Mouse (Mus musculus): ENCODE measurements around the gene Pard3. TPM values are rescaled to one million over a fixed set of nuclear protein-coding genes. Genes with fewer than 3 reads are reported as not detected.
"Not testable (repeated sequence)": the region's sequence is repeated elsewhere in the genome, so short reads cannot be mapped to it uniquely, and the experiment has no call there.

Pard3 gene
- total RNA-seq, 2 experiments from 2014 or later = 24.0 to 30.0 TPM

DNA sequence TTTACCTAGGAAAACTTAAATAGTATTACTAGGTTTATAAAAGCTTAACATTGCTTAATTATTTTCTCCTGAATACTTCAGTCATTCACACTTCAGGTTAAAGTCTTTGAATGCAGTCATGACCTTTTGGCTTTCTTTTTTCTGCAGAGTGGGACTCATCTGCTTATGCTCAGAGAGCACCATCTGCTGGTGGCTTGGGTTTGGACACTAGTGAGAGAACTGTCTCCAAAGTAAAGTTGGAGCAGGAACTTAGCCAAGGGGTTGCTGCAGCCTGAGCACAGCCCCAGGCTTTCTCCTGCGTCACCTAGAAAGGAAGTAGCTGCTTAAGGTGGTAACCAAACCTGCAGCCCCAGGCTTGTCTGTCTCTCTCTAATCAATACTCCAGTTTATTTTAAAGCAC lies 75.5 kb downstream of the Pard3 start:
- peak; percentile 66 for DNase-seq

DNA sequence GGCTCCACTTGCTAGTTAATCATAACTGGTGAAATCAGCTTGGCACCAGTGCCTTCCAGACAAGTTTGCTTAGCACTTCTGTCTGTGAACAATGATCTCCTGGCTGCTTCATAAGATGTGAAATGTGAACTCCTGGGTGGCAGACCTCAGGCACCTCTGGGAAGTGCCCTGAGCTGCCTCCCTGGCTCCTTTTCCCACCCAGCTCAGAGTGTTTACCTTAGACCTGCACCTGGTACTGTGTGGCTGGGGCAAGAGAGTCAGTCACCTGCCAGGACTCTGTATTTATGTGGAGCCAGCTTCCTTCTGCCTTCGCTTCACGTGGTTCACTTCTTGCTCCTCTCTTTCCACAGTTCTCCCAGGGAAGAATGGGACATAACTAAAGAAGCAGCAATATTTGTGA lies 77.3 kb downstream of the Pard3 start:
- DNase-seq = no peak

DNA sequence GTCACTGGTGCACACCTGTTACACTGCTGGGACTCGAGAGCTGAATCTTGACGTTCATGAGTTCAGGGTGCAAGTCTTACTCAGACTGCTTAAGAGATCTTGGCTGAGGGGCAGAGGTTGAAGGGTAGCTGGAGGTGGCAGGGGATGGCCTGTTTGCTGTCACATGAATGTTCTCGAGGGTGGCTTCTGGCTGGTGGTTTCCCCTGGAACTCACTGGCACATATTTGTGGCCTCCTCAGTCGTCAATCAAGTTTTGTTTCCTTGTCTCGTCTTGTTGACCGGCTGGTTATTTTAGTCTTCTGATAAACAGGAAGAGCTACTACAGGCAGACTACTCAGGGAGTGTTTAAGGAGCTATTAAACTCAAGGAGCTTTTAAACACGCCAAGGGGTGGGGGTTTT lies 79.9 kb downstream of the Pard3 start:
- DNase-seq = no peak

GRCm38 (mm10) chr8:127144562-127144961 lies 80.9 kb downstream of the Pard3 start:
- no peak for DNase-seq

DNA sequence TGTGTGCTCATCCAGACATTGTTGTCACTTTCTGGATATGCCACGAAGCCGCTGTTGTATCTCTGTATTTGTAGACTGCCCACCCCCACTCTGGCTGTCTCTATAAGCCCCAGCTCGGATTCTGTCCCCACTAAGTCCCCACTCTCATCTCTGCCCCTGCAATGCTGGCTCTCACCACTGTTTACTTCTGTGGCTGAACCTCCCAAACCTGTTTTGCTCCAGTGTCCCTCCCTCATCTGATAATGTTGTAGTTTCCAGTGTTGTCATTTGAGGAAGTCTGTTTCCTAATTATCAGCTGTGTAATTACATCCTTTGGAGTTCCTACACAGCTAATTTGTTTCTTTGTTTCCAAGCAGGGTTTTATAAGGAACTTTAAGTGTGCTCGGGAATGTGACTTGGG lies 81.4 kb downstream of the Pard3 start:
- no peak for DNase-seq

- no peak for DNase-seq
Observed at GRCm38 (mm10) chr8:127146055-127146454, 82.4 kb downstream of the Pard3 start.

DNA sequence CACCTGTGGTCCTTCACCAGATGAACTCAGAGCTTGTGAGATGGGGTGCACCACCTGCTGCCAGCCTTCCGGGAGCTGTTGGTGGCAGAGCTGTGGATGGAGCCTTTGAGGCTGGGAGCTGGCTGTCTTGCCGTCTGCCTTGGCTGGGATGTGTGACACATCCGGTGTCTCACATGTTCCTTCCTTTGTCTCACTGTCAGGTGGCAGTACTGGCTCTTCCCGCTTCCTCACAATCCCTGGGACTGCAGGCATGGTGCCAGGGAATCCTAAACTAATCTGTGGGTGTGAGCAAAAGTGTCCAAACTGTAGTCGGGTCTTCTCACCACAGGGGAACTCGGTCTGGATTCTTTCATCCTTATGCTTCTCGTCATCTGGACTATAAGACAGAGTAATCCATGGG lies 85.1 kb downstream of the Pard3 start:
- DNase-seq = no peak

DNA sequence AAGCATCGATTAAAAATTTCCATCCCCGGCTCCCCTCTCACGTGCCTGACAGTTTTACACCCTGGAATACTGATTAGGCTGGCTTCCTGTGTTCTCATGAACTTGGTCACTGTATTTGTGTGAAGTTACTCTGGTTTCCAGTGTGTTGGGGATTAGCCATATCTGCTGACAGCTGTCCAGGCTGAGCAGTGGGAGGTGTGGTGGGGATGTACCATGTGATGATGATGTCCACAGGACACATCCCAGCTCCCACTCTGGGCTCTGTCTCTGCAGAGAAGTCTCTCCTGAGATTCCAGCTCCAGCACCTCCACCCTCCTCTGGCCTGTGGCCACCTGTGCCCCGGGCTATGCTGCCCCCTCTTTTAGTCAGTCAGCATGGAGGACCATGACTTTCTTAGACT lies 87.0 kb downstream of the Pard3 start:
- no peak for DNase-seq

GRCm38 (mm10) chr8:127151706-127152105 lies 88.0 kb downstream of the Pard3 start:
- no peak for DNase-seq

DNA sequence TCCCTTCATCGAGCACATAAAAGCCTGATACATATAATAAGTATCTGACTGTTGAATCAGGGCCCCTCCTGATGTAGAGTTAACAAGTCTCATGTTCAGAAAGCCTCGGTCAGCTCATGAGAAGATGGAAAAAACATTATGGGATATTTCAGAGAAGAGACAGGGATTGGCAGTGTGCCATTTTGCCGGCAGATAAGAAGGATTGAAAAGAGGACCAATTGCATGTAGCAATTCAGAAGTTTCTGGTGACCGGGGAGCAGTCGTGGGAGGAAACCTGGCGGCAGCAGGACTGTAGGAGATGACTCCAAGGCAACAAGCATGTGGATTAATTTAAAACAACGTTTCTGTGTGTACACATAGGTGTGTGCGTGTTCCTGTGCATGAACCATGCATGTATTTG lies 93.4 kb downstream of the Pard3 start:
- DNase-seq = no peak

- no peak for DNase-seq
Observed at GRCm38 (mm10) chr8:127159421-127159966, 95.8 kb downstream of the Pard3 start.

GRCm38 (mm10) chr8:127161854-127162253 lies 98.2 kb downstream of the Pard3 start:
- DNase-seq = no peak

DNA sequence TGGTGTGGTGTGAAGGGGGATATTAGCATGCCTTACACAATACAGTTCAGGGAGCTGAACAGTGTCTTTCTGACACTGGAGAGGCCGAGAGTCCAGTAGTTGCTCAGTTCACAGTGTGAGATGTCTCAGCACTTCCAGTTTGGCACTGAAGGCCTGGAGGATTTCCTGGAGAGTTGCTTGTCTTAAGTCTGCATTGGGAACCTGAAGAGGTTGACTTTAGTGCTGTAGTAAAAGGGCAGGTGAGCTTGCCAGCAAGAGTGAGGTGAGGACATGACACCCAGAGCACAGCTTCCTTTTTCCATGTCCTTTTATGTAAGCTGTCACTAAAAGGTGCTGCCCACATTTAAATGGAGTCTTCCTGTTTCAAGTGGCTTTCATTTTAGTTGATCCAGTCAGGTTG lies 99.1 kb downstream of the Pard3 start:
- DNase-seq = peak; percentile 46

DNA sequence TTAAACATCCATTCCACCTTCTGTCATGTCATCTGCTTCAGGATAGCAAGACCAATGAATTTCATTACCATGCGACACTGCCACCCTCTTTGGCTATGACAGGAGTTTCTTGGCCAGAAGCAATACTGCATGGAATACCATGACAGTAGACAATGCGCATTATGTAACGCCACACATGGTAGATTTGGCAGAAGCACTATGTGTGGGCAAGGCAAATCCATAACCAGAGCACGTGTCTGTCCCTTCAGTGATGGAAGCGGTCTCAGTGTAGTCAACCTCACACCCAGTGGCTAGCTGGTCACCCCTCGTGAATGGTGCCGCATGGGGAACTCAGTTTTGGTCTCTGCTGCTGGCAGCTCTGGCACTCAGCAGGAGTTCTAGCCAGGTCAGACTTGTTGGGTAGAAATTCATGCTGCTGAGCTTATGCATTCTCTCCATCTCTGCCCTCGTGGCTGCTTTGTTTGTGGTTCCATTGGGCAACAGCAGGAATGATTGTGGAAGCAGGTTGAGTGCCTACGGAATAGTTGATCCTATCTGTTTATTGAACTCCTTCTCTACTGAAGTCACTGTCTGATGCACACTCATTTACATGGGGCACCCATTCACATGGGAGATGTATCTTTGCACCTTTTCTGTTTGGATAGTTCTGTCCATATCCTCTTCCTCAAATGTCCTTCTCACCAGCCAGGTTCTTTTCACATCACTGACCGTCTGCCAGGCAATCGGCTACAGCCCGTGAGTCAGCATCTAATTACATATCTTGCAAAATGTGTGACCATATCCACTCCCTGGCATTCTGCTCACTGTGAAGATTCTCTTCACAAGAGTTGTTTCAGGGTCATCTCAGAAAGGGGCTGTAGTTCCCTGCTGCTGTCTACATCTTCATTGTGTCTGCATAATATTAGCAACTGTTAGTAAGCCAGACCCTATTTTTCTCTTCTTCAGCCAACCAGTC lies 100.9 kb downstream of the Pard3 start:
- DNase-seq = no peak

GRCm38 (mm10) chr8:127168496-127168895 lies 104.8 kb downstream of the Pard3 start:
- no peak for DNase-seq

DNA sequence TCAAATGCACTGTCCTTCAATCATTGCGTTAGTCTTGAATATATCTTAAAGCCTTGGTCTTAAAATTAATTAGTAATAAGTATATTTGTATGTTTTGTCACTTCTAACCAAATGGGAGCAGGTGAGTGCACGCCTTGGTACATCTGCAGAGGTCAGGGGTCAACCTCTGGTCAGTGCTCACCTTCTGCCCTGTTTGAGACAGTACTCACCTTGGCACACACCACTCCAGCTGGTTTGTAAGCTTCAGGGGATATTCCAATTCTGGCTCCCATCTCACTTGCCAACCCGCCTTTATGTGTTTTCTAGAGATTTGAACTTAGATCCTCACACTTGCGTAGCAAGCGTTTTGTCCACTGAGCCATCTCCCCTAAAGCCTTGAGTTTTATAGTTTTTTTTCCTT lies 105.7 kb downstream of the Pard3 start:
- DNase-seq = no peak

DNA sequence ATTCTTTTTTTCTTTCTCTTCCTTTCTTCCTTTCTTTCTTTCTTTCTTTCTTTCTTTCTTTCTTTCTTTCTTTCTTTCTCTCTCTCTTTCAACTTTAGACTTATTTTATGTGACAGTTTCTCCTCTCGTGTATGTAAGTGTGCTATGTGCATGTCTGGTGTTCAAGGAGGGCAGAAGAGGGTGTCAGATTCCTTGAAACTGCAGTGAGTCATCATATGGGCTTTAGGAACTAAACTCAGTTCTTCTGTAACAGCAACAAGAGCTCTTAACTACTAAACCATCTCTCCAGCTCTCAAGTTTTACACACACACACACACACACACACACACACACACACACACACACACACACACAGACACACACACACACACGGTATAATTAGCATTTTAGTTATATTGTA lies 106.7 kb downstream of the Pard3 start:
- not testable (repeated sequence) for DNase-seq

- DNase-seq = no peak
Observed at GRCm38 (mm10) chr8:127170930-127171329, 107.2 kb downstream of the Pard3 start.

GRCm38 (mm10) chr8:127173483-127173882 lies 109.8 kb downstream of the Pard3 start:
- no peak for DNase-seq

DNA sequence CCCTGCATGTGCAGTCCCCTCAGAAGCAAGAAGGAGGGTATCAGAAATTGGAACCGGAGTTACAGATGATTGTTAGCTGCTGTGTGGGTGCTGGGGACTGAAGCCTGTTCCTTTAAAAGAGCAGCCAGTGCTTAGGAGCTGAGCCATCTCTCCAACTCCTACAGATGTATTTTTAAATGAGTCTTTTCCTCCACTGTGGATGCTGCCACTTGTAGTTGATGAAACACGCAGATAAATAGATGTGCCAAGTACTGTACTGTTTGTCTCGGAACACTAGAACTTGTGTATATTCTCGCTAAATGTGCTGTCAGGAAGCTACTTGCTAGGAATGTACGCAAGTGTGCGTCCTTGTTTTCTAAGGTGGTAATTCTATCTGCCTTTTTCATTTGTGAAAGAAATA lies 110.7 kb downstream of the Pard3 start:
- no peak for DNase-seq

- DNase-seq = no peak
Observed at GRCm38 (mm10) chr8:127175160-127175836, 111.6 kb downstream of the Pard3 start.

DNA sequence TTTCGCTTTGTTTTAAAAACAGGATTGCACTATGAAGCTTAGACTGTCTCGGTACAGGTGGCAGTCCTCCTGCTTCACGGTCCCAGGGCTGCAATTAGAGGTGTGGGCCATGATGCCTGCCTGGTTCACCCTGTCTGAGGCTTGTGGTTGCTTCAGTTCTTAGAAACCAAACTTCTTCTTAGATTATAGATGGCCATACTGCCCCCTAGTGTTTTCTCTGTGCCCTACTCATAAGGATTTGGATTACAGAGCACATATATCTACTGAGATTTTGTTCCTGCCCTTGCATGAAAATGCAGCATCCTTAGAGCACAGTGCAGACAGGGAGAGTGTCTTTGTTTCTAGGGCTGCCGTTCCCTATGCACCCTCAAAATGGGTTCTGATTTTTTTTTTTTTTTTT lies 114.9 kb downstream of the Pard3 start:
- DNase-seq = no peak

DNA sequence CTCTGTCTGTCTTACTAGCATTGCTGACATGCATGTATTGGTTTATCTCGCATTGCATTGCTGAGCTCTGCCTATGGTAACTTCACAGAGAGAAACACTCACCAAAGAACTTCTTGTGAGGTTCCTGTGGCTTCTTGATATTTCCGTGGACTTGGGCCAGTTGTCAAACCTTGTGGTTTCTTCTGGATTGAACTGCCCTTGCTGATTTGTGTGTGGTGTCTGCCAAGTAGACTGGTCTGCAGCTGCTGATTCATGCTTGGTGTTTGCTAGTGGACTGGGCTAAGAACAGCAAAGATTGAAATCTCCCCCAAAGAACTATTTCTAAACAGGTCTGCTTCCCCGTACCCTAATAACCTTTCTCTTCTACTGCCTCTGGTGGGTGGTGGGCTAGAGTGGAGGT lies 117.6 kb downstream of the Pard3 start:
- DNase-seq = no peak

Measured in gastrocnemius, postnatal 25 days (tissue).